Mouse (Mus musculus): ENCODE data around the gene Rtn4r.

The Rtn4r gene

DNA sequence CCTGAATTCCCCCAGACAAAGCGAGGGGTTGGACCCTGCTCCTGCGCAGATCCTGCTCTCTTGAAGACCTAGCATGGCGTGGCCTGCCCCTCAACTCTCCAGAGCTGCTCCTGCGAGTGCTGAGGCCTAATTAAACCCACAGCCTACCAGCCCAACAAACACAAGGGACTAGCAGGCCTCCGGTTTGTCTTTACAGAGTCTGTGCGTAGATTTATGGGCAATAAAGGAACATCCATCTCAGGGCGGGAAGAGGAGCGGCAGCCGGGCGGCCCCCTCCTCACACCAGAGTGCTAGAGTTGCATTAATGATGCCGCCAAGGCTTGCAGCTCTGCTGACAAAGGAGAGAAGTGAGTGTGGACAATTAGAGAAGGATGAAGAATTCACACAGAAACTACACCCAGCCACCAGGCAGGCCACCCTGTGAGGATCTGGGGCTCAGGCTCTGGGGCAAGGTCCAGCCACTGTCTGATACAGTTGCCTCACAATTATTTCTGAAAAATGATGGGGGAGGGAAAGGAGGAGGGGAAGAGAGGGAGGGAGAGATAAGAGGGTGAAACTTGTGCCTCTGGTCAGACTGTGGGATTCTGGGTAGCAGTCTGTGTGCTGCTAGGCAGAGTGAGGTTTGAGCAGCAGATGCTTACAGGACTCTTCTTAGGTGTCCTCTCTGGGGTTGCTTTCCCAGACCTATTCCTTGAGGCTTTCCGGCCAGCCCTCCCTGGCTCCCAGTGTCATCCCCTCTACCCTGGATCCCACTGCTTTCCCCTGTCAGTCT is 29.3 kb downstream of the Rtn4r start:
- in situ Hi-C loops (cut with MboI, MseI), result no loop called here

DNA sequence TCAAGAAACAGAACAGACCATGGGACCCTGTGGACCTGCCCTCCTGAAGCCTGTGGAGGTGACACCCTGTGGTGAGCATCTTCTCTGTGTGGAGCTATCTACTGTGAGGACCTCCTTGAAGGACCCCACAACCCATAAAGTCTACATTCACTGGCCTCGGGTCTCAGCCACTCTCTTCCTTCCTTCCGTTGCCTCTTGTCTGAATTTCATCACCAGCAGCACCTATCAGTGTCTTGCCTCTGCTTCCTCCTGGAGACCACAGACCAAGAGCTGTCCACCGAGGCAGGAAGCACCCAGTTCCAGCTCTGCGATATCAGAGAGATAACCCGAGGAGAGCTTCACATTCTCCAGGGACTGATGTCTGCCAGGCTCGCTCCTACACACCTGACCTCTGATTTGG is 31.8 kb downstream of the Rtn4r start:
- in situ Hi-C loops (cut with MboI, MseI), result no loop called here

DNA sequence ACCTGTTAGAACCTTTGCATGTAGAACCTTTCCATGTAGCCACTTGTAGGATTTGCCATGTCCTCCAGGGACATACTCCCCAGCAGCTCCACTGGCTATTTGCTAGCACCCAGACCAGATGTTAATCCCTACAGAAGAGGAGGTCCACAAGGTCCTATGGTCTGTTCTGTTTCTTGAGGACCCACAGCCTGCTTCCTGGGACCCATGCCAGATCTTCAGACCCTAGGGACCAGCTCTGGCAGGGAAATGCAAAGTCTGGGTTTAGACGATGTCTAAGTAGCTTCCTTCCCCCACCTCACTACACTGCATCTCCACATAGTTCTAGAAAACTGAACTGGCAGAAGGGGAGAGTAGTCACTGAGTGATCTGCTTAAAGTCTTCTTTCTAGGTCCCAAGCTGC is 32.3 kb downstream of the Rtn4r start:
- in situ Hi-C loops (cut with MboI, MseI), result loop anchor here (10.0 kb wide), 1 partner anchor 565 kb away; no protein-coding TSS in a partner anchor

DNA sequence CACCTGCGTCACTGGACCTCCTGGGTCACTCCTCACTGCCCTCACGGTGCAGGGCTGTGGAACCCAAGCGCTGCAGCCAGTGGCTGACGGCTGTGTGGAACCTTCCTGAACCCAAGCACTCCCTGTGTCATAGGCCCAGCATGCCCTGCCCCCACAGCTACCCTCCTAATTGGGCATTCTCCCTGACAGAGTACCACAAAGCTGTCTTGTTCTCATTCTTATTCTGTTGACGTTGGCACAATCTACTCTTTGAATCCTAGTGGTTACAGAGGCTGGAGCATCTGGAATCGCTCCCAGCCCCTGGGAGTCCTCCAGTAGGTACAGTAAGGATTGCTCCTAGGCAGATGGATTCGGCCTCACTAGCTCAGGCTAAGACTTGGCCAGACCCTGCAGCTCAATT is 33.1 kb downstream of the Rtn4r start:
- in situ Hi-C loops (cut with MboI, MseI), result loop anchor here (10.0 kb wide), 1 partner anchor 566 kb away; no protein-coding TSS in a partner anchor

DNA sequence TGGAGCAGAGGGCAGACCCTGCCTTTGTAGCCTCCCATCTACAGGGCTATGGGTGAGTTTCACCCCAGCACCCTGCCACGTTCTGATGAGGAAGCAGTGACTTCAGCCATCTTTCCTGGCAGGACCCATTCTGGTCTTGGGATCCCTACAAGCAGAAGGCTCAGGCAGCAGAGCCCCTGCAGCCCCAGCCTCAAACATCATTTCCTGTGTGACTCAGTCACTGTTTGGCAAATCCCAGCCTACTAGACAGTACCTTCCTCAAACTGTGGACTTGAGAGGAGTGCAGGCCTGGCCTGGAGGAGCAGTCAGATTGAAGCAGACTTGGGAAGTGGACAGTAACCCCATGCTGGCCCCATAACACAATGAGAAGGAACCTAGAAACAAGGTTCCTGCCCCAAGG is 33.7 kb downstream of the Rtn4r start:
- in situ Hi-C loops (cut with MboI, MseI), result loop anchor here (10.0 kb wide), 1 partner anchor 566 kb away; no protein-coding TSS in a partner anchor

DNA sequence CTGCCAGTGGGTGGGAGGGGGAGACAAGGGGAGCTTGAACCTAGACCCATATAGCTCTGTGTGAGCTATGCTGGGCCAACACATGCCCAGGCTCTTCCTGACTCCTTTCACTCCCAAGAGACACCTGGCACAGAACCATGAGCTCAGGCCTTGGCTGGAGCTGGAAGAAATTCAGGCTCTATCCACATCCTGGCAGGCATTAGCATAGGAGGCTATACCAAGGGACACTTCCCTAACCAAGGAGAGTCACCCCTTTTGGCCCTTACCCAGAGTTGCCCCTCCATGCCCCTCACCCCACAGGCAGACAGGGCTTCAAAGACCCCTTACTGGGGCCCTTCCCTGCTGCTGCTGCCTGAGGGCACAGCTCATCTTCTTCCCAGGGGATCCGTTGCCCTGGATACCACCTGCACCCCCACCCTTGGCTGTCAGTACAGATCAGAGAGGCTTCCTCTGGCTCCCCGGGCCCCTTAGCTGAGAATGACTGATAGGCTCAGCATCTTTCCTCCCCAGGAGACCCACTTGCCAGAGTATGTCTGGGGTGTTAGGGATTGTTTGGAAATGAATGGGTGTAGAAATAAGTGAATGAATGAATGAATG is 37.3 kb downstream of the Rtn4r start:
- in situ Hi-C loops (cut with MboI, MseI), result loop anchor here (10.0 kb wide), 1 partner anchor 570 kb away; no protein-coding TSS in a partner anchor

DNA sequence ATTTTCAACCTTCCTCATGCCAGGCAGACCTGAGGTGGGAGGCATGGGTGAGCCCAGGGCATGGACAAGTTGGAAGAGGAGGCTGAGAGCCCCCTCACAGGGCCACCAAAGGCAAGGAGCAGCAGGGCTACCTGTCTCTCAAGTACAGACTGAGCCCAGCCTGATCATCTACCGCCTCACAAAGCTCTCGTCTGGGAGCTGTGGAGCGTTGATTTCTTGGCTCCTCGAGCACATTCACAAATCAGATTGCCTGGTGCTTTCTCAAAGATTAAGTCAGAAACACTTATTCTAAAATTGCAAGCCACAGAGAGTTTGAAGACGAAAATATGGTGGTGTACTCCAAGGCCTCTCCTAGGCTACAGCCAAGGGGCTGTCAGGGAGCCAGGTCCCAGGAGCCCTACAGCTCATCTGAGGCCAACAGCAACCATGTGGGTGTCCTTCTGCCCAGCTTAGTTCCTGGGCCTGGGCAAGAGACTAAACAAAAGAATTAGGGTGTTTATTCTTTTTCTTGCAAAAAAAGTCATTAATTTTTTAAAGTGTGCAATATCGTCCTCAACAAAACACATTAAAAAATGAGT is 39.3 kb downstream of the Rtn4r start:
- in situ Hi-C loops (cut with MboI, MseI), result loop anchor here (10.0 kb wide), 1 partner anchor 572 kb away; no protein-coding TSS in a partner anchor

DNA sequence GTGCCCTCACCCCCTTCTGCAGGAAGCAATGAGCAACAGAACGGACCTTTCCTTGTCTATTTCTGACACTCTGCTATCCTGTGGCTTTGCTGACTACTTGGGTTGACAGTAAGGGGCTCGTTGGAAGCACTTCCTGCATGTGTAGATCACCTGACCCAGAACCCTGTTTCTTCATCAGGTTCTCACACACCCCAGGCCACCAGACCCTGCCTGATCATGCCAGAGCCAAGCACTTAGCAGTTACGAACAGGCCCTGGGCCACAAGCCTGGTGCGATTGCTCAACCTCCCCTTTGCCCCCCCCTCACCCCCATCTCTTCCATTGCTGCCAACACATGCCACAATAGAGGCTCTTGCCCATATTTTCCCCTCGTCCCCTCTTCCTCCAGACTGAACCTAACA is 41.7 kb downstream of the Rtn4r start:
- in situ Hi-C loops (cut with MboI, MseI), result loop anchor here (10.0 kb wide), 1 partner anchor 574 kb away; no protein-coding TSS in a partner anchor

DNA sequence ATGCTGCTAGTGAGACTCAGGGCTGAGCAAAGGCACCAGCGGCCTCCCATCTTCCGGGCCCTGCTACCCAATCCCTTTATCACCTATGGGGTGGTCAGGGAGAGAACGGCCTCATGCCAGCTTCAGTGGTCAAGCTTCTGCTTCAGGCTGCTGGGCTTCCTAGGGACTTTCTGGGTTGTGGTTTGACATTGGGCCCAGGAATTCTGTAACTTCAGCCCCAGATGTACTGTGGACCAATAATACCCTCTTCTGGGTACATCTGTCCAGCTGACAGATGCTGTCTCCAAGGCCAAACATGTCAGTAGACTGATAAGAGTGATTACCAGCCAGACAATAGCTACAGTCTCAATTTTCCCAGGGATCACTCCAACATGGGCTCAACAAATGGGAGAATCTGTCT is 42.3 kb downstream of the Rtn4r start:
- in situ Hi-C loops (cut with MboI, MseI), result loop anchor here (5.0 to 10.0 kb wide), 2 partner anchors 47 to 575 kb away; no protein-coding TSS in a partner anchor

DNA sequence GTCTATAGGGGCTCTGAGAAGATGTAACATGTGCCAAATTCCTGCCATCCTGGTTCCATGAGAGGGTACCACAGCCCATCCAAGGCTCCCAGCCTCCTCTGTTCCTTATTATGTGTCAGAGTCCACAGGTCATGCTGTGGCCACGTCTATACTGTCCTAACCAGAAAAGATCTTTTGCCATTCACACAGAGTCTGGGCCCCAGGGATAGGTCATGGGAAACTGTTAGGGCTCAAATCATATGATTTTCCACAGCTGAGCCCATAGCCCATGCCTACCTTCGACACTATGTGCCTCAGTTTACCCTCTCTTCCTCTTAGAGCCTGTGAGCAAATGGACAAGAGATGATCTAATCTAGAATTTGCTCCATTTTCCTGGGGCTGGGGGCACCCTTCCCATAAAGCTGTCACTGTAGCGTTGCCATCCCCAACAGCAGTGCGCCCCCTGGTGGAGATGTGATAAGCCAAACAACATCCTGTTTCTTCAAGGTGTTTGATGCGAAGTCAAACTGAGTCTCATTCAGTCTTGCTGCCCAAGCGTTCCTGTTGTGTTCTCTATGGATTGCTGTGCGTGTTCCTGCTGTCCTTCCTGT is 44.9 kb downstream of the Rtn4r start:
- in situ Hi-C loops (cut with MboI, MseI), result loop anchor here (5.0 kb wide), 1 partner anchor 50 kb away; no protein-coding TSS in a partner anchor

DNA sequence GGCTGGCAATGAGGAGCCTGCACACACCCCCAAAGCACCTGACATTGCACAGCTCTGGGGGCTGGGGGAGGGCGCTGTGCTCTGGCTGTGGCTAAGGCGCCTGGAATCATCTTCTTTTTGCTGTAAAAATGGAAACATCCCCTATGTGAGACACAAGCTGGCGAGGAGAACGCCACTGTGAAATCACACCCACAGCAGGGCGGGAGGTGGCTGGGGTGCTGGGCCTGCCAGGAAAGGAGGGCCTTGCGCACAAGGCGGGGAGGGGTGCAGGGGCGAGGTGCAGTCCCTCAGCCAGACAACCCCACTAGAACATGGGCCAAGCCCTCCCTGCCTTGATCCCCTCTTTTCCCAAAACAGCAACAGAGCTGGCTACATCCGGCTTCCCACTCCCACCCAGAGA is 45.8 kb downstream of the Rtn4r start:
- in situ Hi-C loops (cut with MboI, MseI), result loop anchor here (5.0 kb wide), 1 partner anchor 51 kb away; no protein-coding TSS in a partner anchor

DNA sequence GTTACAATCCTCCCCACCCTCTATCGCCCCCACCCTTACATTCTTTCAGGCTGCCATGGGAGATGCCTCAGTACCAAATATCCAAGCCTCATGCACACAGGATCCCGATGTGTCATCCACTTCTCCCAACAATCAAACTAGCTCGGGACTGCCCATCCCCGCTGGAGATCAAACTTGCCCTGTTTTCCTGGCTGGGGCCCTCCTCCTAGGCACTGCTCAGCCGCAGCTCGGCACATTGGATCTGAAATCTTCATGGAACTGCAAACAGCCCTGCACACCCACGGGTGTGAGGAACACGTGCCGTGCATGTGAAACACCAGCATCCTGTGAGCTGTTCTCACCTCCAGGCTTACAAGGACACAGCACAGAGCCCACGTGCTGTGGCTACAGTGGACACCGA is 46.3 kb downstream of the Rtn4r start:
- in situ Hi-C loops (cut with MboI, MseI), result loop anchor here (5.0 kb wide), 1 partner anchor 51 kb away; no protein-coding TSS in a partner anchor

DNA sequence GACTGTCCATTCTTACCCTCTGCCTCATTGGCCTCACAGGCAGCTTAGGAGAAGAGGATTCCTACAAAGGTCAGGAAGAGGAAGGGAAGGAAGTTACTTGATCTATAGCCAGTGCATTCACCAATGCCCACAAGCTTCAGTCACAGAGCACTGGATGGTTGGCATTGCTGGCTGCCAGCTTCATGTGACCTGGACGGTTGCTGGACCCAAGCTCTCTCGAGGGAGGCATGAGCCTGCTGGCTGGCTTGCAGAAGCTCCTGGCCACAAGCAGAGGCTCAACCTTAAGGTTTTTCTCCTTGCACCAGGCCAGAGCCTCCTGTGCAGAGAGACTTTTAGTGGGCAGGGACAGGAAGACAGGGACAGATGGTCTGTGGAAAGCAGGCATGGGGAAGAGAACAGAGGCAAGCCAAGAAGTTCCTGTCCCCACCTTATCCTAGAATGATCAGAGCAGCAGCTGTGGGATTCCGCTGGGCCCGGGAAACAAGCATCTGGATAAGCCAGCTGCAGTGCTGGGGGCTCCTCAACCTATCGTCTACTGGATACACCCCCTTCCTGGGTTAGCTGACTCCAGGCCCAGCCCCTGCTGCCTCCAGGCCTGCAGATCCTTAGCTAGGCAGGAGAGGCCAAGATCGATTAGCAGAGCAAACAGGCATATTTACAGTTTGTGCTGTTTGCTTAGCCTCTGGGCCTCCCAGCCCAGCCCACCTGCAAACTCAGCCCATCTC is 48.5 kb downstream of the Rtn4r start:
- in situ Hi-C loops (cut with MboI, MseI), result no loop called here

DNA sequence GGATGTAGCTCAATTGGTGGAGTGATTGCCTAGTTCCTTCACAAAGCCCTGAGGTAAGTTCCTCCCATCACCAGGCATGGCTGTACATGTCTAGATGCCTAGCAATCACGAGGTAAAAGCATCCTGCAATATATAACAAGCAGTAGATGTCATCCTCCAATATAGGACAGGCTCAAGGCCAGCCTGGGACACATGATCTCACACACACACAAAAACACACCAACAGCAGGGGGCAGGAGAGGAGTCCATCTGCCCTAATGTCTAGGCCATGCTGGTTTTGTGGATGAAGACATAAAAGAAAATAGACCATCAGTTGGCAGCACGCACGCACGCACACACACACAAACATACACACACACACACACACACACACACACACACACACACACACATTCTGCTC is 49.3 kb downstream of the Rtn4r start:
- in situ Hi-C loops (cut with MboI, MseI), result no loop called here

DNA sequence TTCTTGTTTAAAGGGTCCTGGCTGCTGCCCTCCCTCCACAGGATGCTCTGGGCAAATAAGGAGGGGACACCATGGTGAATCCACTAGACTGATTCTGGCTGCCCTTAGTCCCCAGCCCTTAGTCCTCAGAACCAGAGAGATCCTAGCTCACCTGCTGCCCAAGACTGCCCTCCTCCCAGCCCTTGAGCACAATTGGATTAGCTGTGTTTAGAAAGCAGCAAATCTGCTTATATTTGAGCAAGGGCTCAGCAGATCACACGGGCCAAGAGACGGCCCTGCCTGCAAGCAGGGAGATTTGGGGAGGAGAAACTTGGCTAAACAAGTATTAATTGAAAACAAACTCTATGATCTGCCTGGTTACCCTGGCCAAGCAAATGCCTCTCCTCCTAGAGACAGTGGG is 52.1 kb downstream of the Rtn4r start:
- in situ Hi-C loops (cut with MboI, MseI), result no loop called here

DNA sequence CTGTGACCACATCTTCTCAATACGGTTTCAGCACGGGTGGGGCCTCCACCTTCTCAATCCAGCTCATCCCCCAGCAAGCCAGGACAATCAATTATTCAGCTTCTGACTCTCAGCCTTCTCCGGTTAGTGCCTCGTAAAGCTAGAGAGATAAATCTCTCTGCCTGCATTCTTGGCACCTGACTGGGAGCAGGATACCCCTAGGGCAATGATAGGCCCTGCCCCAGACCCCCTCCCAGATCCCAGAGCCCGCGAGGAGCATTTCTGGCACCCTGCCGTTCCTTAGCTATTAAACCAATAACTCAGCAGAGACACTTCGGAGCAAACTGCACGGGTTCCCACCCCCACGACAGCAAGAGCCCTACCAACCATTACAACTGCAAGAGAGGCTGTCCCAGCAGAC is 54.0 kb downstream of the Rtn4r start:
- in situ Hi-C loops (cut with MboI, MseI), result no loop called here

DNA sequence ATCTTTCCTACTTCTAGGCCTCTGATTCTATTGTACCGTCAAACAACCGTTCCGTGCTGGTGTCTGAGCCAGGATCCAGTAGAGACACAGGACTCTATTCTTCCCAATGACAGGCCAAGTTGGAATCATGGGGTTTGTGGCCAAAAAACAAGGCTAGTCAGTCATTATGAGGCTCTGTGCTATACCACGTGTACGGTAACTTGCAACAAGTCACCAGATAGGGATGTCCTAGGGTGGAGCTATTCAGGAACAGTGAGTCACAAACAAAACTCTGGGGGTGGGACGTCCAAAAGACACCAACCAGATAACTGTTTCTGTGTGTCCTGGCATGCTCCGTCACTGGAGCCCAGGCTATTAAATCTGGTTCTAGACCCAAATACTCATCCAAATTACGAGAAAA is 55.3 kb downstream of the Rtn4r start:
- in situ Hi-C loops (cut with MboI, MseI), result no loop called here

DNA sequence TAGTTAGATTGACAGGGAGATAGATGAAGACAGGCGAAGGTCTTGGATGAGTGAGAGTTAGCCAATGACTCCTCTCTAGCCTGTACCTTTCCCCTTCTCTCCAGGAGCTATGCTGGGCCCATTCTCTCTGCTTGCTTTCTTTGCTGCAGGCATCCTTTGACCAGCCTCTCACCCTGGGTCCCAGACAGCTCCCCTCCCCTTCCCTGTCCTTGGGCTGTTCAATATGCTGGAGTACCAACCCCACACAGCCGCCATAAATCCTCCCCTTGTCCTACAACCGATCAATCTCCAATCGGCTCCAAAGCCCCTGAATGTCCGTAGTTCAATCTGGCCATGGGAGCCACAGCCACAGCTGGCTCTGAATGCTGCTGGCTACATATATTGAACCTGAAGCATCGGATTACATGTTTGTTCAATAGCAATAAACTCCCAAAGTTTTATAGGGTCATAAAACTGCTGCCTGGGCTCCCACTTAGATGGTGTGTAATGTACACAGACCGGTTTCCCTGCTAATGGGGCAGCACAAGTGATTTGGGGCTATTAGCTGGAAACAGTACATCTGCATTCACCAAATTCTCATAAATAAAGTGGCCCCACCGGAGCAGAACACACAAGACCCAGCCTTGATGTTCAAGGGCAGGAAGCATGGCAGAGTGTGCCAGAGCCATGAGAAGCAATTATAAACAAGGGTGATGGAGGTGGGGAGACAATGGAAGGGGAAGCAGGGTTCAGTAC is 58.4 kb downstream of the Rtn4r start:
- in situ Hi-C loops (cut with MboI, MseI), result no loop called here

DNA sequence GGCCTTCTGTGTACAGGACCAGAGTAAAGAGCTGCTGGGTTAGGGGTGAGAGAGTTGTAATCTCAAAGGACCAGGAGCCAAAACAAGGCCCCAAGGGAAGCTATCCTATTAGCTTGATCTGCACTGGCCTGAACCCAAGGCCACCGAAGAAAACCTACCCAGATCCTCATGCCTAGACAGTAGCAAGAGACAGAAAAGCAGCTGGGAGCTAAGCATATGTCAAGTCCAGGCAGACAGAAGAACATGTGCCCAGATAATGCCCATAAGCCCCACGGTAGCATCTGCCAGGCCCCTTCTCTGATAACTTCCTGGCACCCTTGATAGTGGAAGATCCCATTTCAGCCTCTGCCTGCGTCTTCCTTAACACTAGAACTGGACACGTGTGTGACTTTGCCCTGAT is 59.4 kb downstream of the Rtn4r start:
- in situ Hi-C loops (cut with MboI, MseI), result no loop called here

DNA sequence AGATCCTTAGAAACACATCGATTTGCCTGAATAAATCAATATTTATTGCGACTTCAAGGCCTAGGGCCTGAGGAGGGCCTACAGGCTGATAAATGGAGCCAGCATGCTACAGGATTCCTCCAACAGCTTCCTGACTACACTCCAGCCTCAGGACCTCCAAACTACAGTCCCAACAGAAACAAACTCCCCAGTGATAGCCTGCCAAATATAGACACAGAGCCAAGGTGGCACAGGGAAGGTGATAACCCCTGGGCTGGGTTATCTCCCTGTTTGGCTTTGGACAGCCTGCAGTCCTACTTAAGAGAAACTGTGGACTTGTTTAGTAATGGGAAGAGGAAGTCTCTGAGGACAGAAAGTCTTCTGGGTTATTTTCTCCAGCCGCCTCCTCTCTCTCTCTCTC is 59.8 kb downstream of the Rtn4r start:
- in situ Hi-C loops (cut with MboI, MseI), result no loop called here

DNA sequence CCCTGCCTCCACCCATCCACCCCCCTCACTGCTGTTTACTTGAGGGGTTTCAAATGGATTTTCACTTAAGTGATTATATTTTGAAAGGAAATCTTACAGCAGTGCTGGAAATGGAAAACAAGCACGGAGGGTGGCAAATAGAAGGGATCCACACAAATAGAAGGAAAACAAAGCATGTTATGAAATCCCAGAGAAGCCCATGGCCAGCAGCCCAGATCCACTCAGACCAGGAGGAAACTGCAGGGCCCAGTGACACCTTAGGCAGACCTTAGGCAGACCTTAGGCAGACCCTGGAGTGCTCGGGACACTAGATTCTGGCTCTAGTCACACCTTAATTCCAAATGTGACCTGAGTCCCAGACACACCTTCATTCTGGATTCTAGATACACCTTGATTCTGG is 63.6 kb downstream of the Rtn4r start:
- in situ Hi-C loops (cut with MboI, MseI), result no loop called here
